Mouse (Mus musculus) frontal cortex, postnatal 36 days (tissue): ENCODE data around the gene Akap1.
"Not testable (repeated sequence)": the region's sequence is repeated elsewhere in the genome, so short reads cannot be mapped to it uniquely, and the experiment has no call there.

Experiments used
- DNase-seq, 2 experiments: peaks; one replicate each; pipeline ENCODE4 v3.0.0; 2022; ENCODE audit warnings: low spot score in 2 of 2

The Akap1 gene

DNA sequence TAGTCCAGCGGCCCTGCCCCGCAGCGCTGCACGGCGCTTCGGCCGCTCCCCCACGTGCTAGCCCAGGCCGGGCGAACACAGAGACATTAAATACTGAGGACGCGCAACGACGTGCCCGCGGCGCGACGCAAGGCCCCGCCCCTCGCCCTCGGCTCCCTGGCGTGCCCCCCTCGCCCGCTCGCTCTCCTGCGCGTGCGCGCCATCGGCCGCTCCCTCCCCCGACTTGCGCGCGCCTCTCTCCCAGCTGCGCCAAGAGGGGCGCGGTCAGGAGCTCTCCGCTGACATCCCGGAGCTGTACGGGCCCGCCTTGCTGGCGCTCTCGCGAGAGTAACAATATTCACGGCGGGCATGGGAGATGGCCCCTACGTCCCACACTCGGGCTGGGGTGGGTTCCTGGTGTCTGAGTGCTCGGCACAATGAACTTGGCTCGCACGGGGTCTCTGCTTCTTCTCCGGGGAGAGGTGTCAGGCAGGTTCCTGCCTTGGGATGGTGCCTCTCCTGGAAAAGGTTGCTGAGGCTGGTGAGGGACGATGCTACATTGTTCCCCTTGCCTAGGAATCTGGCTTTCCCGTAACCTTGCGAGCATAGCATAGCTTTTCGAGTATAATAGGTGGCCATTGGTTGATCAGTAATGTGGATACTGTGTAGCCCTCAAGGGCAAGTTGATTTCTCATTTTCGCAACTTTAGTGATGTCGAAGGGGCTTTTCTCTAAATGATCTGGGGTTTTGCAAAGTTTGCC, at the start of gene Akap1:
TSS of gene Akap1 (minus strand) at position 129 of the 740 bp plus-strand sequence.
- DNase-seq = peak; percentile 95 to 98

DNA sequence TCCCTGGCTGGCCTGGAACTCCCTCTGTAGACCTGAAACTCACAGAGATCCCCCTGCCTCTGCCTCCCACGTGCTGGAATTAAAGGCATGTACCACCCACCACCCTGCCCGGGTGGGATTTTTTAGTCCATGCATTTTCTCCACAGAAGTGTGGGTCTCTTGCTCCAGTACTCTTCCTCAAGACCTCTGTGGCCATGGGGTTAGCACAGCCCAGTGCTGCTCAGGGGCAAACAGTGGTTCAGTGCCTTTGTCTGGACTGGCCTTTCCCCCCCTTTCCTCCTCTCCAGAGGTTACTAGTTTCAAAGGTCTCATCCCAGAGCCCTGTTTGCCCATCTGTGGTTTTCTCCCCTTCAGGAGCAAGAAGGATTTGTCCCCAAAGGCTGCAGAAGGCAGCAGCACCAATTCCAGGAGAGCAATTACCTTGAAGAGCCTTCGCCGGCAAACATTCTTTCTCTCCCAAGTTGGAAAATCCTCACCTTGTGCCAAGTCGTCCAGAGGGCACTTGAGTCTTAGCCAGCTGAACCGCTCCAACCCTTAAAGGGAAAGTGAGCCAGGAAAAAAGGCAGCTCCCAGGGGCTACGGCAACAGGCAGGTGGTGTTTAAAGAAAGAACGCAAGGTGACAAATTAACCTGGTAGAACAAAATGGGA, 45.1 kb upstream of the Akap1 start:
- DNase-seq = no peak

DNA sequence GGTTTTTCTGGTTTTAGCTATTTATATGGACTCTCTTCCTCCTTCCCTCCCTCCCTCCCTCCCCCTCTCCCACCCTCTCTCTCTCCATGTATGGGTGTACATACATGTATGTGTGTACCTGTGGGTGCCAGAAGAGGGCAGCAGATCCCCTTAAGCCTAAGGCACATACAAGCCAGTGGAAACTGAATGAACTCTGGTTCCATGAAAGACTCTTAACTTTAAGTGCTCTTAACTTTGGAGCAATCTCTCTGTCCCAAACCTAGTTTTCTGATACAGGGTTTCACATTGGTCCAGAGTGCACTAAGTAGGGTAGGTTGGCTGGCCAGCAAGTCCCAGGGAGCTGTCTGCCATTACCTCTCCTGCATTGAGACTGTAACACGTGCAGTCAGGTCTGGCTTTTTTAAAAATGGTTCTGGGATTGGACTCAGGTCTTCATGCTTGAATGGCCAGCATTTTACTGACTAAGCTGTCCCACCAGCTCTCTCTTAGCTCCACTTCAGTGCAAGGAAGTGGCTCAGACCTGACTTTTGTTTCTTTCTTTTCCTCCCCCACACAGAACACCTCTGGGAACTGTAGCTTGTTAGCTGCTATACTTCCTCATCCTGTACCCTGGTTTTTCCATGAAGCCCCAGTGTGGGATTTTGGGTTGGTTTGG, 44.3 kb upstream of the Akap1 start:
- DNase-seq = peak in 1 of 2 experiments; percentile 59

DNA sequence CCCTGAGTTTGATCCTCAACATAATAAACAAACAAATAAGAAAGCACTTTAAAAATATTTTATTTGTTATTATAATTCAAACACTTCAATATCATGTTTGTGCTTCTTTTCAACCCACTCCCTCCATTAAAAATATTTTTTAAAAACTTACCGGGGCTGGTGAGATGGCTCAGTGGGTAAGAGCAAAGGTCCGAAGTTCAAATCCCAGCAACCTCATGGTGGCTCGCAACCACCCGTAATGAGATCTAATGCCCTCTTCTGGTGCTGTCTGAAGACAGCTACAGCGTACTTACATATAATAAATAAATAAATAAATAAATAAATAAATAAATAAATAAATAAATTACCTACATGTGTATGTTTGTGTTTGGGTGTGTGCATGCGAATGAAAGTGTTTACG, 43.5 kb upstream of the Akap1 start:
- no peak for DNase-seq

DNA sequence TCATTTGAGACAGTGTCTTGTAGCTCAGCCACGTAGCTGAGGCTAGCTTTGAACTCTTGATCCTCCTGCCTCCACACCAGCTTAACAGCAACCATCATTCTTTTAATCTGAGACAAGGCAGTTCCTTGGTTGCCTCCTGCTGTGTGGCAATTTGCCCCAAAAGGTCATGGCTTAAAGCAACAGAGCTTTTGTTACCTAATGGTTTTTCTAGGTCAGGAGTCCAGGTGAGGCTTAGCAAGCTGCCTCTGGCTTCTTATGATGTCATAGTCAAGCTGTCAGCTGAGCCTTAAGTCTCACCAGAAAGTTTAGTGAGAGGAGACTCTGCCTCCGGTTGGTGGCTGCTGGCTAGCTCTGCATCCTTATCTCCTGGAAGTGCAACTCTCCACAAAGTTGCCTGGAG, 41.2 kb upstream of the Akap1 start:
- no peak for DNase-seq

GRCm38 (mm10) chr11:88904080-88904479, 39.7 kb upstream of the Akap1 start:
- DNase-seq = no peak

DNA sequence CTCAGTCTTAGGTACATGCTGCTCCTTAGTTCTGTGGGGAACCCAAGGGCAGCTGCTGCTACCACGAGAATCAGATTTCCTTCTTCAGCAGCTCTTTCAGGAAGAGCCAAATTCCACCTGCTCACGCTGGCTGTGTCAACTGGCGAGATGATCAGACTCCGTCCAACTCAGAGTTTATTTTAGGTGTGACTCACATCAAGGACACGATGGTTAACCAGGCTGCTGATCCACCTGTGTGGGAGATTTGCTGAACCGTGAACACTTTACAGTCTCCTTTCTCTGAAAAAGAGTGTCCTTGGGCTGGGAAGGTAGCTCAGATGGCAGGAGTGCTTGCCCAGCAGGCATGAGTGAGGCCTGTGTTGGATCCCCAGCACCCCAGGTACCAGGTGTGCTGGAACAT, 38.4 kb upstream of the Akap1 start:
- DNase-seq = no peak

DNA sequence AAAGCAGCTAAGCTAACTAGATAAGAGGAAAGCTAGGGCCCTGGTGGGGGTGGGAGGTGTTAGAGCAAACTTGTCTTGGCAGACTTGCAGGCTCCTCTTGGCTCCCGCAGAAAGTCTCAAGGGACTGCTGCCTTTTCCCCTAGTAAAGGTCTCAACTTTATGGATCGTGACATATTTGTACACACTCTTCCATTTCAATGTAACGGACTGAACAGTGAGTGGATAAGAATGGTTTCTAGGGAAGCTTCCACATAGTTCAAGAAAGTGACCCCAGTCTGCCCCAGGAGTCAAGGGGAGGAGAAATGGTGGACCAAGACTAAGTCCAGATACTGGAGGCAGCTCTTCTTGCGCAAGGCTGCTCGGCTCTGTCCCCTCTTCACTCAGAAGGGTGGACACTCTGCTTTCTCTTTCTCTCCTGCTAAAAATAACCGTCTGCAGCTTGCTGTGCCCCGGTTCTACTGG, 37.0 kb upstream of the Akap1 start:
- DNase-seq = no peak

DNA sequence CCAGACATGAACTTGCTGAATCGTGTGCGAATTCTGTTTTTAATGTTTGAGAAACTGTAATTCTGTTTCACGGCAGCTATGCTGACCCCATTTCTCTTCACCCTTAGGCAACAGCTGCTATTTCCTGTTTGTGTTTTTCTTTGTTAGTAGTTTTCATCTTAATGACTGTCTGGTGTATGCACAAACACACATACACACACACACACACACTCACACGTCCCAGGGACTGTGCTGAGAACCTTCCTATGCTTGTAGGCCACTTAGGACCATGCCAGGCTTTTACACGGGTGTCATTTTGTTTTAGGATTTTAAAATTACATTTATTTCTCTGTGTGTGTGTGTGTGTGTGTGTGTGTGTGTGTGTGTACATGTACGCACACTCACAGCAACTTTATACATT, 35.2 kb upstream of the Akap1 start:
- no peak for DNase-seq

- DNase-seq = no peak
These were observed 34.0 kb upstream of the Akap1 start for GRCm38 (mm10) chr11:88898380-88898763.

GRCm38 (mm10) chr11:88897624-88898379, 33.4 kb upstream of the Akap1 start:
- no peak for DNase-seq

GRCm38 (mm10) chr11:88895800-88896232, 31.4 kb upstream of the Akap1 start:
- DNase-seq = peak; percentile 45 to 71

- not testable (repeated sequence) for DNase-seq
These were observed 30.8 kb upstream of the Akap1 start for GRCm38 (mm10) chr11:88895235-88895634.

DNA sequence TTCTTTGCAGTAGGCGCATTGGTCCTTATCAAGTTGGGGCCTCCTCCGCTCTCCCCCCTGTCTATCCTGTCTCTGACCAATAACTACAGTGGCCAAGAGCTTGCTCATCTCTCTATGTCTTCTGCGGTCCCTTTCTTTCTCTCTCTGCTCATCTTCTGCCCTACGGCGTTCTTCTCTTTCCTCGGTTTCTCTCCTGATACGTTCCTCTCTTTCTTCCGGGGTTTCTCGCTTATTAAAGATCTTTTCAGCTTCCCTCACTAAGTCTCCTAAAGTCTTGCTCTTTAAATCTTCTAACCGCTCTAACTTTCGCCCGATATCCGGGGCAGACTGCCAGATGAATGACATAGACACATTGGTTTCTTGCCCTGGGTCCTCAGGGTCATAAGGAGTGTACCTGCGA, 29.9 kb upstream of the Akap1 start:
- not testable (repeated sequence) for DNase-seq

DNA sequence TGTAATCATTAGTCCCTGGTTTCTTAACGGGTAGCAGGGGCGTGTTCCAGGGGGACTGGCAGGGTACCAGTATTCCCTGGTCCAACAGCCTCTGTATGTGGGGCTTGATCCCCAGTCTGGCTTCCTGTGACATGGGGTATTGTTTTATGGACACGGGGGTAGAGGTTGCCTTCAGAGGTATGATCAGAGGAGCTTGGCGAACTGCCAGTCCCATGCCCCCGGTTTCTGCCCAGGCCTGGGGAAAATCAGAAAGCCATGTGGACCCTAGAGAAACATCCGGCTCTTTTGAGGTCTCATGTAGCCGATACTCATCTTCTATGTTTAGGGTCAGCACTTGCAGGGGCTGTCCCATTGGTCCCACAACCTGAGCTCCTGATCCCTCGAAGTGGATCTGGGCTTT, 29.1 kb upstream of the Akap1 start:
- DNase-seq = not testable (repeated sequence)

DNA sequence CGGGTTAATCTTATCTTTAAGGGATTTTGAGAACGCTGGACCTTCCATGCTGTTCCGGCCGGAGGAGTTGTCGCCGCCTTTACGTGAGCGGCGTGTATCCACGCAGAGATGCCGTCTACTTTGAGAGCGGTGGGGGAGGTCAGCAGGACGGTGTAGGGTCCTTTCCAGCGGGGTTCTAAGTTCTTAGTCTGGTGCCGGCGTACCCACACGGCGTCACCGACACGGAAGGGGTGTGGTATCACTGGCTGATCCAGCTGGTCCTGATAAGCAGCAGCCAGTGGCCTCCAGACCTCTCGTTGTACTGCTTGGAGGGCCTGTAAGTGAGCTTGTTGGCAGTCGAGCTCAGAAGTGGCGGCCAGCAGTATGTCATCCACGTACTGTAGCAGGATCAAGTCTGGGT, 28.4 kb upstream of the Akap1 start:
- DNase-seq = not testable (repeated sequence)

DNA sequence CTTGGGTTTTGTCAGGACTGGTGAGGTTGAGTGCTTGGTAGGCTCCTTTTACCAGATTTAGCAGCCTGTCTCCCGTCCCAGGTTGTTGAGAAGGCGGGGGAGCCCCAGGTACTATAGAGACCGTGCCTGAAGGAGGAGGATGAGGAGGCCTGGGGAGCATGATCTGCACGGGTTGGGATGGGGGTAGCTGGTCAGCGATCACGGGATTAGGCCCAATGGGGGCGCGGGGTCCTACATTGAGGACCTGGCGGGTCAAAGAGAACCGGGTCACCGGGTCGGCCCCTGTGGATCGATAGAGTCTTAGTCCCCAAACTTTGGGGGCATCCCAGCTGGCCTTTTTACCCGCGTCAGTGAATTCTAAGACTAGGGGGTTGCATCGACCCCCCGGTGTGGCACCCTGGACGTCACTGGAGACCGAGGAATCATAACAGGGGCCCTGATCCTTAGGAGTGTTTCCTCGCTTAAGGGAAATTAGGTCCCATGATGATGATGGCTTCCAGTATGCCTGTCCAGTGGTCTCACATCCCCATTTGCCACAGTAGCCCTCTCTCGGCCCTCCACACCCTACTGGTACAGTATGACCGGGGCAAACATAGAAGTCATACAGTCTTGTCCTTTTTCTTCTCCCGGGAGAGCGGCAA, 27.7 kb upstream of the Akap1 start:
- DNase-seq = peak in 1 of 2 experiments; percentile 42

DNA sequence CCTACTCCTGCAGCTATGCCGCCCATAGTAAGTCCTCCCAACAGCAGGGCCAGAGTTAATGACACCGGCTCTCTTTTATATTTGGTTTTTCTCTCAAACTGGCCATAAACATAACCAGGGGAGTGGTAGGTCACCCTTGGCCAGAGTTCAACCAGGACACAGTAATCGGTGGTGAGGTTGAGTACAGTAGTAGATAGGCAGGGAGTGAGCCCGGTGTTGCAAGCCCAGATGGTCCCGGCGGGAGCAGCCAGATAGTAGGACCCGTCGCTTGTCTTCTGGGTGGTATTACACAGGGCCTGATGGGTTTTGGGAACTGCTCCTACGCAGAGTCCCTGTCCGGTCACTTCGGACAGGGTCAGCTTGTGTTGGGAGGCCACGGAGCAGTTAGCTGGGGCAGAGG, 27.1 kb upstream of the Akap1 start:
- DNase-seq = not testable (repeated sequence)

DNA sequence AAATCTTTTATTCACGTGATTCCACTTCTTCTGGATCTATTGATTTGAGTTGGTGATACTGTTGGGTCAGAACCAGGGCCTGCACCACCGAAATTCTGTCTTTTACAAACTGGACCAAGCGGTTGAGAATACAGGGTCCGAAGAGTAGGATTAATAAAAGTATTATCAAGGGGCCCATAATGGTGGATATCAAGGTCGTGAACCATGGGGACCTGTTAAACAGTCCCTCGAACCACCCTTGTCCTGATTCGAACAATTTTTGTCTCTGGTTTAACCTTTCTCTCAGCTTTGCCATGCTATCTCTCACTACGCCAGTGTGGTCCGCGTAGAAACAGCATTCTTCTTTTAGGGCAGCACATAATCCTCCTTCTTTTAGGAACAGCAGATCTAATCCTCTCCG, 26.5 kb upstream of the Akap1 start:
- not testable (repeated sequence) for DNase-seq

- no peak for DNase-seq
These were observed 24.6 kb upstream of the Akap1 start for GRCm38 (mm10) chr11:88888996-88889395.

DNA sequence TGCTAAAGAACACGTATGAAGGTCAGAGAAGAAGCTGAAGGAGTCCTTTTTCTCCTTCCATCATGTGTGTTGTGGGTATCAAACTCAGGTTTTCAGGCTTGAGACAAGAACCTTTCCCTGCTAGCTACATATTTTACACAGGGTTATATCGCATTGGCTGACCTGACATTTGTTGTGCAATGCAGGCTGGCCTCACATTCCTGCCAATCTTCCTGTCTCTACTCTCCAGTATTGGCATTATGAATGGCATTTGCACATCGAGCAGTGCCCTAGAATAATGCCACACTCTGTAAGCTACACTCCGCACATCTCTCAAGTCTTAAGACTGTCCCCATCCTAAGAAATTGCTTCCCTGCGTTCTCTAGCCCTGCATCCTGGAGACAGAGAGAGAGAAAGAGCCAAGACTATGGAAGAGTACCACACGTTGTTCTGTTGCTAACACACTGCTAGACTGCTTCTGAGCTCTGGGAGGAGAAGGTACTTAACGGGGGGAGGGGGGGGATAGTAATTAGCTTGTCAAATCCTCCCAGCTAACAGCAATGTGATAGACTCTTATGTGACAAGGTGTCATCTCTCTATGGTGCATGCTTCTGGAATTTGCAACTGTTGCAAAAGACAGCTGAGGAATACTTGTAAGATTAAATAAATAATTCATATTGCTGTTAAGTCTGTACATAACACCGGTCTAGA, 20.1 kb upstream of the Akap1 start:
- DNase-seq = no peak
